Mouse (Mus musculus) heart, postnatal 0 days (tissue): Measurements from ENCODE around the gene Pax7. TPM values are rescaled to one million over a fixed set of nuclear protein-coding genes. Genes with fewer than 3 reads are reported as not detected.

Experiments used
- ATAC-seq: fragments of 200-750 bp; cut with Nextera tagmentation; 2 replicates; pipeline ENCODE4 v1.8.0; 2017; ENCODE audit warnings: low read depth, moderate number of reproducible peaks, moderate library complexity; ENCODE audit not compliant: insufficient read depth
- DNase-seq: peaks from one replicate; pipeline ENCODE4 v3.0.0-alpha.2; 2016; ENCODE audit warnings: low spot score
- H3K27ac ChIP-seq: fragments of 300-500 bp; sonication (generic); 2 replicates; pipeline ENCODE4 v1.5.1; 2014; ENCODE audit warnings: low read depth, mild to moderate bottlenecking
- H3K27me3 ChIP-seq: fragments of 300-500 bp; sonication (generic); 2 replicates; pipeline ENCODE4 v1.6.1; 2014; ENCODE audit warnings: low read length, mixed read lengths; ENCODE audit not compliant: control insufficient read depth, insufficient read depth
- H3K36me3 ChIP-seq: fragments of 300-500 bp; sonication (generic); replicated peaks from 2 replicates; pipeline ENCODE4 v1.6.1; 2014; ENCODE audit warnings: low read length, mixed read lengths; ENCODE audit not compliant: control insufficient read depth, insufficient read depth
- H3K4me1 ChIP-seq: fragments of 300-500 bp; sonication (generic); 2 replicates; pipeline ENCODE4 v1.6.1; 2014; ENCODE audit warnings: antibody characterized with exemption; ENCODE audit not compliant: control insufficient read depth, insufficient read depth
- H3K4me2 ChIP-seq: fragments of 300-500 bp; sonication (generic); 2 replicates; pipeline ENCODE4 v1.6.1; 2014; ENCODE audit warnings: low read depth, mild to moderate bottlenecking, low read length, moderate library complexity
- H3K4me3 ChIP-seq: fragments of 300-500 bp; sonication (generic); 2 replicates; pipeline ENCODE4 v1.5.1; 2014; ENCODE audit warnings: low read depth, low read length
- H3K9ac ChIP-seq: fragments of 300-500 bp; sonication (generic); replicated peaks from 2 replicates; pipeline ENCODE4 v1.6.1; 2014; ENCODE audit warnings: low read depth, low read length, mixed read lengths
- H3K9me3 ChIP-seq: fragments of 300-500 bp; sonication (generic); replicated peaks from 2 replicates; pipeline ENCODE4 v1.6.1; 2016; ENCODE audit warnings: low read length; ENCODE audit not compliant: control insufficient read depth
- CTCF ChIP-seq: IDR thresholded peaks from 2 replicates; pipeline ENCODE4 v1.5.1; 2016; ENCODE audit warnings: antibody characterized with exemption, control low read depth, low read depth
- EP300 ChIP-seq: IDR thresholded peaks from 2 replicates; pipeline ENCODE4 v1.6.1; 2016; ENCODE audit warnings: antibody characterized with exemption, low read depth
- WGBS: fragments of 180-500 bp; shearing (Covaris S2); extraction: QIAGEN DNeasy Blood & Tissue Kit; methylation state at CpG from one replicate; pipeline ENCODE4 v1.1.7; 2014; 5-methylcytosine and 5-hydroxymethylcytosine counted together
- polyA plus RNA-seq: library from polyadenylated mRNA; unstranded; fragments of >200 nt; fragmentation: Nextera tagmentation; extraction: Ambion mirVana; gene quantifications from 2 replicates; pipeline ENCODE4 v1.2.1, GENCODE M21; 2015
- total RNA-seq: library from RNA; depleted of rRNA; stranded (reverse); fragments of >200 nt; gene quantifications from 2 replicates; pipeline ENCODE4 v1.2.3, GENCODE M21; 2014; ENCODE audit warnings: low replicate concordance

Gene Pax7
- total and polyA plus RNA-seq, 2 experiments from 2014 or later, result not detected

- H3K9ac ChIP-seq, result no peak overlapping the region
- no peaks in the 10 kb centered on the region for H3K9me3 ChIP-seq
- no peak for ATAC-seq
- no peaks in the 10 kb centered on the region for H3K36me3 ChIP-seq
- no peak for DNase-seq
- peaks cover 99% of the 10 kb centered on the region for H3K27me3 ChIP-seq
- no peak overlapping the region for H3K4me2 ChIP-seq
- 3% methylated on average over 28 of the region's 28 CpGs for WGBS
- no peak for TF ChIP-seq CTCF
- no peak for TF ChIP-seq EP300
- H3K4me1 ChIP-seq, result no peaks in the 10 kb centered on the region
- H3K27ac ChIP-seq, result no peak overlapping the region
- no peak overlapping the region for H3K4me3 ChIP-seq
Measured at GRCm38 (mm10) chr4:139822214-139823137, 10.9 kb downstream of the Pax7 start.

- peak overlapping the region; percentile 15 for H3K4me3 ChIP-seq
- no peak overlapping the region for H3K9ac ChIP-seq
Measured at GRCm38 (mm10) chr4:139821491-139822160, 11.7 kb downstream of the Pax7 start.

DNA sequence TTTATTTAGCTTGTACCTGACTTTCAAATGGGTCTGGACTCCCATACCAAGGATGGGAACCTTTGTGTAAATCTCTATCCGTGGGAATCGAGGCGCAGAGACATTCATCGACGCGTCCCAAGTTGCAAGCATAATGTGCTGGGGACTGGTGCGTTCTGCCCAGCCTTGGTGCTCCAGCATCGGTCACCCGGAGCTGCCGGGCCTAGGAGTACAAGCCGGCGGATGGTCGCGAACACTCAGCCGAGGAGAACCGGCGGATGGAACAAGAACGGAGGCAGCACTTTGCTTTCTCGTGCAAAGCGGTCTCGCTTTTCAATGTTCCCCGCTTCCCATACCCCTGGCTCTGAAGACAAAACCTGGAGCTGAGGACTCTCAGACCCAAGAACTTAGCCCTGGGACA, 12.3 kb downstream of the Pax7 start:
- Histone ChIP-seq H3K4me3 (peak overlapping the region; percentile 15), H3K4me1 (no peaks in the 10 kb centered on the region), H3K4me2 (peak overlapping the region; percentile 16; the same call in 1 of the 2 replicates), H3K9me3 (no peaks in the 10 kb centered on the region), H3K27ac (no peak overlapping the region), H3K9ac (no peak overlapping the region), H3K36me3 (no peaks in the 10 kb centered on the region), H3K27me3 (peaks cover 99% of the 10 kb centered on the region)
- no peak for DNase-seq
- no peak for TF ChIP-seq CTCF
- no peak for TF ChIP-seq EP300
- no peak for ATAC-seq
- WGBS, result 3% methylated on average over 22 of the region's 22 CpGs

More at GRCm38 (mm10) chr4:139821491-139822160, 11.7 kb downstream of the Pax7 start:
- 1% methylated on average over 59 of the region's 65 CpGs for WGBS
- Histone ChIP-seq H3K36me3 (no peaks in the 10 kb centered on the region), H3K4me2 (peak overlapping the region; percentile 16; the same call in 1 of the 2 replicates), H3K4me1 (no peaks in the 10 kb centered on the region), H3K27me3 (peaks cover 99% of the 10 kb centered on the region), H3K27ac (no peak overlapping the region), H3K9me3 (no peaks in the 10 kb centered on the region)
- TF ChIP-seq EP300 (no peak), CTCF (no peak)
- ATAC-seq (no peak), DNase-seq (no peak)

DNA sequence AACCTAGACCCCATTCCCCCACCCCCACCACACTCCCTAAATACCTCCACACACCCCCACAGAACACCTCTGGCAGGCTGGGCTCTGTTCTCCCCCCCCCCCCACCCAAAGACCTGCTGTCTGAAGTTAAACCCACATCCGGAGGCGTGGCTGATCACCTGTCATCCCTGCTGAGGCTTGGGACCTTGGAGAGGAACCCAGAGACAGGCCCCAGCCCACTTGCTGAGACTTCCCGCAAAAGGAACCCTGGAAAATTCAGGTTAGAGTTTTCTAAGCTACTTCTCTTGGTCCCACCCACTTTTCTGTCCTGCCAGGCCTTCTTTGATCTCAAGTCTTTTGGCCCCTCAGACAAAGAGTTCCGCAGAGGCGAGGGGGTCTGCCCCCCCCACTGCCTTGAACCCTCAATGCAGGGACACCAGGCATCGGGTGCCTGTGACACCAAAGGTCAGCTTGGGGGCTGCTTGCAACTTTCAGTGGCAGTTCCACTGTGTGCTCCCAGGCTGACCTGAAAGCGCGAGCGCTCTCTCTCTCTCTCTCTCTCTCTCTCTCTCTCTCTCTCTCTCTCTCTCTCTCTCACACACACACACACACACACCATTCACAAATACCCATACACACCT, 13.8 kb downstream of the Pax7 start:
- no peak for TF ChIP-seq CTCF
- no peak for TF ChIP-seq EP300

DNA sequence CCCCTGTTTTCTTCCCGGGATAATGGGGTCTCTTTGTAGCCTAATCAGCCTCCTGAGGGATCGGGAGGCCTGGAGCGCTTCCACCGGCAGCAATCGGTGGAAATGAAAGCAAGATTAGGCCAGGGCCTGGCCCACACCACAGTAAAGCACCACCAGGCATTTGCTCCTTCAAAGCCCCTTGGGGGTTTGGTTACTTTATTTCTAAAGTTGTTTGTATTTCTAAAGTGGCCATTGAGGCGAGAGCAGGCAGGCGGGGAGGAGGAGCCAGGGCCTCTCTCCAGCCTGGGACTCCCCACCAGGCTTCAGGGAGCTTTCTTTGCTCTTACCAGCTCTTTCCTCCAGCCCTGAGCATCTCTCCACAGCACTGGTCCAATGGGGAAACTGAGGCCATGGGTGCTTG, 15.2 kb downstream of the Pax7 start:
- no peaks in the 10 kb centered on the region for H3K9me3 ChIP-seq
- H3K27ac ChIP-seq, result no peak overlapping the region
- WGBS, result 4% methylated on average over 7 of the region's 7 CpGs
- H3K36me3 ChIP-seq, result no peaks in the 10 kb centered on the region
- no peak overlapping the region for H3K4me3 ChIP-seq
- H3K9ac ChIP-seq, result no peak overlapping the region
- H3K27me3 ChIP-seq, result peaks cover 97% of the 10 kb centered on the region
- DNase-seq (no peak), ATAC-seq (no peak)
- H3K4me1 ChIP-seq, result no peaks in the 10 kb centered on the region
- H3K4me2 ChIP-seq, result no peak overlapping the region
- TF ChIP-seq EP300 (no peak), CTCF (no peak)

More for the DNA sequence above, 13.8 kb downstream of the Pax7 start:
- DNase-seq (no peak), ATAC-seq (no peak)
- Histone ChIP-seq H3K9ac (no peak overlapping the region), H3K4me2 (no peak overlapping the region), H3K27ac (no peak overlapping the region), H3K4me1 (no peaks in the 10 kb centered on the region), H3K9me3 (no peaks in the 10 kb centered on the region), H3K4me3 (no peak overlapping the region), H3K27me3 (peaks cover 97% of the 10 kb centered on the region), H3K36me3 (no peaks in the 10 kb centered on the region)
- 6% methylated on average over 9 of the region's 9 CpGs for WGBS
